Mouse (Mus musculus) liver, embryonic 16.5 days (tissue): Measurements from ENCODE around the gene Tnni3. TPM values are rescaled to one million over a fixed set of nuclear protein-coding genes. Genes with fewer than 3 reads are reported as not detected.
A peak's percentile ranks its signal among the peaks of the same experiment; 100 is the strongest.

ENCODE experiments used
- ATAC-seq: fragments of 200-750 bp; cut with Nextera tagmentation; 2 replicates; pipeline ENCODE4 v1.8.0; 2017; ENCODE audit warnings: low read depth, mild to moderate bottlenecking, moderate number of reproducible peaks, moderate library complexity
- H3K27ac ChIP-seq: fragments of 300-500 bp; sonication (generic); 2 replicates; pipeline ENCODE4 v1.5.1; 2014; ENCODE audit warnings: mild to moderate bottlenecking, low read length
- H3K27me3 ChIP-seq: fragments of 300-500 bp; sonication (generic); 2 replicates; pipeline ENCODE4 v1.6.1; 2014; ENCODE audit warnings: low read depth, low read length, mixed read lengths; ENCODE audit not compliant: control insufficient read depth, insufficient read depth
- H3K36me3 ChIP-seq: fragments of 300-500 bp; sonication (generic); 2 replicates; pipeline ENCODE4 v1.6.1; 2014; ENCODE audit warnings: mild to moderate bottlenecking; ENCODE audit not compliant: control insufficient read depth, insufficient read depth
- H3K4me1 ChIP-seq: fragments of 300-500 bp; sonication (generic); 2 replicates; pipeline ENCODE4 v1.6.1; 2014; ENCODE audit warnings: low read depth, low read length, mixed read lengths; ENCODE audit not compliant: control insufficient read depth
- H3K4me2 ChIP-seq: fragments of 300-500 bp; sonication (generic); 2 replicates; pipeline ENCODE4 v1.6.1; 2014; ENCODE audit warnings: low read depth, low read length, mixed read lengths
- H3K4me3 ChIP-seq: fragments of 300-500 bp; sonication (generic); 2 replicates; pipeline ENCODE4 v1.5.1; 2014; ENCODE audit warnings: low read depth, mild to moderate bottlenecking, low read length
- H3K9ac ChIP-seq: fragments of 300-500 bp; sonication (generic); 2 replicates; pipeline ENCODE4 v1.6.1; 2014; ENCODE audit warnings: low read depth, low read length
- H3K9me3 ChIP-seq: fragments of 300-500 bp; sonication (generic); replicated peaks from 2 replicates; pipeline ENCODE4 v1.6.1; 2016; ENCODE audit warnings: low read length; ENCODE audit not compliant: control insufficient read depth
- WGBS: fragments of 180-500 bp; shearing (Covaris S2); extraction: QIAGEN DNeasy Blood & Tissue Kit; methylation state at CpG from one replicate; pipeline ENCODE4 v1.1.7; 2014; ENCODE audit not compliant: insufficient replicate concordance; 5-methylcytosine and 5-hydroxymethylcytosine counted together
- polyA plus RNA-seq: library from polyadenylated mRNA; unstranded; fragments of >200 nt; fragmentation: Nextera tagmentation; extraction: Ambion mirVana; gene quantifications from 2 replicates; pipeline ENCODE4 v1.2.1, GENCODE M21; 2015

Gene Tnni3
- polyA plus RNA-seq, 1 experiment from 2014 or later = 0.32 TPM

GRCm38 (mm10) chr7:4503858-4504257 is 20.2 kb downstream of the Tnni3 start:
- Histone ChIP-seq H3K27ac (peak overlapping the region; percentile 75), H3K9ac (no peak overlapping the region), H3K4me2 (no peak overlapping the region), H3K4me3 (no peak overlapping the region), H3K4me1 (peaks cover 39% of the 10 kb centered on the region), H3K27me3 (no peaks in the 10 kb centered on the region), H3K9me3 (no peaks in the 10 kb centered on the region), H3K36me3 (no peaks in the 10 kb centered on the region)
- ATAC-seq = no peak
- WGBS = 43% methylated on average over 5 of the region's 5 CpGs

- Histone ChIP-seq H3K4me1 (peaks cover 41% of the 10 kb centered on the region), H3K27me3 (no peaks in the 10 kb centered on the region), H3K9ac (no peak overlapping the region), H3K36me3 (no peaks in the 10 kb centered on the region), H3K4me2 (no peak overlapping the region), H3K9me3 (no peaks in the 10 kb centered on the region), H3K27ac (peak overlapping the region; percentile 86), H3K4me3 (no peak overlapping the region)
- no peak for ATAC-seq
- 72% methylated on average over 4 of the region's 4 CpGs for WGBS
Measured at GRCm38 (mm10) chr7:4503100-4503499, 20.9 kb downstream of the Tnni3 start.

GRCm38 (mm10) chr7:4502421-4503090 is 21.5 kb downstream of the Tnni3 start:
- Histone ChIP-seq H3K27me3 (no peaks in the 10 kb centered on the region), H3K4me2 (peak overlapping the region; percentile 92), H3K36me3 (no peaks in the 10 kb centered on the region), H3K4me3 (peak overlapping the region; percentile 89), H3K4me1 (peaks cover 41% of the 10 kb centered on the region), H3K27ac (peak overlapping the region; percentile 86), H3K9ac (peak overlapping the region; percentile 94), H3K9me3 (no peaks in the 10 kb centered on the region)
- 4% methylated on average over 14 of the region's 14 CpGs for WGBS
- ATAC-seq = 0 out of 2 replicates have a peak, but pooled peaks have one; percentile 5

- H3K4me2 ChIP-seq = peak within 1 kb of the TSS; percentile 92
- peak; percentile 93 for ATAC-seq
- H3K9me3 ChIP-seq = no peaks in the 10 kb centered on the region
- H3K27me3 ChIP-seq = no peaks in the 10 kb centered on the region
- peak within 1 kb of the TSS; percentile 86 for H3K27ac ChIP-seq
- H3K4me3 ChIP-seq = peak within 1 kb of the TSS; percentile 89
- peaks cover 4% of the 10 kb centered on the region for H3K36me3 ChIP-seq
- under 1% methylated on average over 62 of the region's 62 CpGs for WGBS
- H3K9ac ChIP-seq = peak within 1 kb of the TSS; percentile 94
- H3K4me1 ChIP-seq = peaks cover 37% of the 10 kb centered on the region
Measured at GRCm38 (mm10) chr7:4501558-4502397, 22.3 kb downstream of the Tnni3 start, which contains the start of gene Ppp1r12c. Ppp1r12c (minus strand) TSS chr7:4501680.

GRCm38 (mm10) chr7:4500892-4501471 is 23.0 kb downstream of the Tnni3 start:
- ATAC-seq = peak; percentile 47
- peaks cover 37% of the 10 kb centered on the region for H3K4me1 ChIP-seq

GRCm38 (mm10) chr7:4499034-4499433 is 25.0 kb downstream of the Tnni3 start:
- H3K4me3 ChIP-seq = no peak overlapping the region; the same call in 1 of the 2 replicates
- H3K36me3 ChIP-seq = peaks cover 4% of the 10 kb centered on the region
- H3K4me1 ChIP-seq = peaks cover 28% of the 10 kb centered on the region
- H3K9ac ChIP-seq = no peak overlapping the region
- no peak overlapping the region for H3K27ac ChIP-seq
- H3K9me3 ChIP-seq = no peaks in the 10 kb centered on the region
- peak overlapping the region; percentile 92; the same call in 1 of the 2 replicates for H3K4me2 ChIP-seq
- no peak for ATAC-seq
- 84% methylated on average over 4 of the region's 4 CpGs for WGBS
- H3K27me3 ChIP-seq = no peaks in the 10 kb centered on the region

More at GRCm38 (mm10) chr7:4500892-4501471, 23.0 kb downstream of the Tnni3 start:
- WGBS = under 1% methylated on average over 49 of the region's 52 CpGs
- peak overlapping the region; percentile 89 for H3K4me3 ChIP-seq
- H3K27ac ChIP-seq = peak overlapping the region; percentile 86
- peaks cover 4% of the 10 kb centered on the region for H3K36me3 ChIP-seq
- no peaks in the 10 kb centered on the region for H3K9me3 ChIP-seq
- no peaks in the 10 kb centered on the region for H3K27me3 ChIP-seq
- peak overlapping the region; percentile 92 for H3K4me2 ChIP-seq
- H3K9ac ChIP-seq = peak overlapping the region; percentile 94

GRCm38 (mm10) chr7:4498251-4498650 is 25.8 kb downstream of the Tnni3 start:
- H3K27ac ChIP-seq = no peak overlapping the region
- peaks cover 28% of the 10 kb centered on the region for H3K4me1 ChIP-seq
- no peaks in the 10 kb centered on the region for H3K9me3 ChIP-seq
- H3K4me3 ChIP-seq = no peak overlapping the region
- no peaks in the 10 kb centered on the region for H3K27me3 ChIP-seq
- H3K36me3 ChIP-seq = peaks cover 4% of the 10 kb centered on the region
- no peak for ATAC-seq
- H3K4me2 ChIP-seq = no peak overlapping the region
- H3K9ac ChIP-seq = no peak overlapping the region
- WGBS = 46% methylated on average over 9 of the region's 9 CpGs

GRCm38 (mm10) chr7:4497271-4497903 is 26.6 kb downstream of the Tnni3 start:
- no peak for ATAC-seq
- Histone ChIP-seq H3K4me2 (no peak overlapping the region), H3K4me3 (no peak overlapping the region), H3K9me3 (no peaks in the 10 kb centered on the region), H3K36me3 (peaks cover 4% of the 10 kb centered on the region), H3K27ac (no peak overlapping the region), H3K27me3 (no peaks in the 10 kb centered on the region), H3K9ac (no peak overlapping the region), H3K4me1 (peaks cover 24% of the 10 kb centered on the region)
- 80% methylated on average over 9 of the region's 9 CpGs for WGBS
